Mouse (Mus musculus): ENCODE data around the gene Rab11fip4. TPM values are rescaled to one million over a fixed set of nuclear protein-coding genes. Genes with fewer than 3 reads are reported as not detected.

The Rab11fip4 gene
- total RNA-seq, 2 experiments from 2014 or later = 0.03 TPM; not detected in 1

GRCm38 (mm10) chr11:79613084-79613483, 22.1 kb downstream of the Rab11fip4 start:
- intact Hi-C loops (cut with DNase I) = no loop called here
- DNase-seq = no peak

DNA sequence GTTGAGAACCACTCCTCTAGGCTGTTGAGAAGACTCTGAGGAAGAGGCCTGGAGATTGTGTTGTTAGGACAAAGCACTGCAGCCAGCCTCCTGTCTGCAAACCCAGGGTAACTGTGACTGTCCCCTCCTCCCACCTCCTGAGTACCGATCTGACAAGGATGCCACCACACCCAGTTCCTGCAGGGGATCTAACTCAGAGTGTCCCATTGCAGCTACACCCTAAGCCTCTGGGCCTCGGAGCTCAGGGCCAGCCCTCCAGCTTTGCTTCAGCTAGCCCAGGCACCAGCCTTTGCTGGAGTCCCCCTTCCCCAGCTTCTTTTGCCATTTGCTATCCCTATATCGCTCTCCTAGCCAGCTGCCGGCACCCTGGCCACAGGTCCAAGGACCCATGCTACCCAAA, 22.7 kb downstream of the Rab11fip4 start:
- DNase-seq = no peak
- intact Hi-C loops (cut with DNase I) = no loop called here

DNA sequence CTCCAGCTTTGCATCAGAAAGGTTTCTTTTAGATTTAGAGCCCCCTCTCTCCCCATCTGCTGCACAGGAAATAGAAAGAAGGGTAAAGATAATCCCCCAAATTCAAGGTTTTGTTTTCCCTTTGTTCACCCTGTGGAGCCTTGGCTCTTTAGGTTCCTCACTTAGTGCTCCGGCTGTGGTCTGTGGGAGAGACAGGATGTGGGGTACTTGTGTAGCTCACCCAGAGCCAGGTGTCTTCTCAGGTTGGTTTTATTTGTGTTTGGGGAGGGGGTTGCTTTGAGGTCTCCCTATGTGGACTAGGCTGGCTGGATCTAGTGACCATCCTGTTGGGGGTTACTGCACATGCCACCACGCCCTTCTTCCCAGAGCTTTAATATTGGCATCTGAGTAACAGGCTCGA, 23.9 kb downstream of the Rab11fip4 start:
- intact Hi-C loops (cut with DNase I) = no loop called here
- no peak for DNase-seq

- intact Hi-C loops (cut with DNase I) = no loop called here
- DNase-seq = no peak
Measured at GRCm38 (mm10) chr11:79615871-79616270, 24.9 kb downstream of the Rab11fip4 start.

DNA sequence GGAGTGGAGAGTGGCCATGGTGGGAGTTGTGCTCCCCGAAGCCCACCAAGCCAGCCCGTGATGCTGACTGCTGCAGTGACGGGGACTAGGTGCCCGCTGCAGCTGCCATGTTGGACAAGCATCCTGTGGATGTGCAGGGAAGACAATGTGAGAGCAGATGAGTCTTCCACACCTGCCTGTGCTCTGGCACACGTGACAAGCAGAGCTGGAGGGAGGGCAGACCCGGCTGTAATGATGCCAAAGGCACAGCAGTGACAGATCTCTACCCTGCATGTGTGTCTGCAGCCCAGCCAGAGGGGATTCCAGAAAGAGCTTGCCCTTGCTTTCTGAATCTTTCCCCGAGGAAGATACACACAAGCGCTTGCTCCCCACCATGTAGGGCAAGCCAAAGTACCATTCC, 27.0 kb downstream of the Rab11fip4 start:
- intact Hi-C loops (cut with DNase I) = no loop called here
- no peak for DNase-seq

GRCm38 (mm10) chr11:79623029-79623428, 32.0 kb downstream of the Rab11fip4 start:
- no peak for DNase-seq
- intact Hi-C loops (cut with DNase I) = no loop called here

DNA sequence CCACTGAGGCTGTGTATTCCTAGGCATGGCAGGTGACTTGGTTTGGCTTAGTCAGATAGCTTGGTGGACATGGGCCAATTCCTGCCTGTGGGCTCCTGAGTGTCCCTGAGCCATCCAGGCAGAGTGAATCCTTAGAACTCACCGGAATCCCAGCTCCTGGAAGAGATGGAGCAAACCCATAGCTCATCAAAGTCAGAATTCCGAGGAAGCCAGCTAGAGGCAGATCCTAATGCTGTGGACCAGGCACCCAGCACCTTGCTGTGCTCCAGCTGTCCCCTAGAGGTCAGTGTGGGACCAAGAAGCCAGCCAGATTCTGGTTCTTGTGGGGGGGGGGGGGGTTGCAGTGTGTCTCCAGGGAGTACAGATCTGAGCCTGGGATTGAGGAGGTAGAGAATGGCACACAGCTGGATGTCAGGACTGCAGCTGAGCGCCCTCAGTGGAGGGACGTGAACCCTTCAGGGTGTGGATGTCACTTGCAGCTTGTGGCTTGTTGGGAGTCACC, 33.8 kb downstream of the Rab11fip4 start:
- peak; percentile 70 to 76 for DNase-seq
- intact Hi-C loops (cut with DNase I) = loop anchor here (1.0 kb wide), 2 partner anchors 61 to 295 kb away; no protein-coding TSS in a partner anchor

DNA sequence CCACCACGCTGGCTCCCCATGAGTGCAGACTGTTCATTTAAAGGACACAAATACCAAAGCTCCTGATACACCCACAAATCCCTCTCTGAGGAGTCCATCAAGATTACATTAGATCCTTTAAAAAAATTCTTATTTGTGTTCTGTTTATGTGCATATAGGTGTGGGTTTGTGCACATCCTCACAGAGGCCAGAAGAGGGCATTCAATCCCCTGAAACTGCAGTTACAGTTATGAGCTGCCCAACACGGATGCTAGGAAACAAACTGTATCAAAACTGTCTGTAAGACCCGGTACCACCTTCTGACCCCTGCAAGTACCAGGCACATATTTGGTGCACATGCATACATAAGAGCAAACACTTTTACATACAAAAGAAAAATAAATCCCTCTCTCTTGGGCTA, 37.7 kb downstream of the Rab11fip4 start:
- intact Hi-C loops (cut with DNase I) = no loop called here
- no peak for DNase-seq

DNA sequence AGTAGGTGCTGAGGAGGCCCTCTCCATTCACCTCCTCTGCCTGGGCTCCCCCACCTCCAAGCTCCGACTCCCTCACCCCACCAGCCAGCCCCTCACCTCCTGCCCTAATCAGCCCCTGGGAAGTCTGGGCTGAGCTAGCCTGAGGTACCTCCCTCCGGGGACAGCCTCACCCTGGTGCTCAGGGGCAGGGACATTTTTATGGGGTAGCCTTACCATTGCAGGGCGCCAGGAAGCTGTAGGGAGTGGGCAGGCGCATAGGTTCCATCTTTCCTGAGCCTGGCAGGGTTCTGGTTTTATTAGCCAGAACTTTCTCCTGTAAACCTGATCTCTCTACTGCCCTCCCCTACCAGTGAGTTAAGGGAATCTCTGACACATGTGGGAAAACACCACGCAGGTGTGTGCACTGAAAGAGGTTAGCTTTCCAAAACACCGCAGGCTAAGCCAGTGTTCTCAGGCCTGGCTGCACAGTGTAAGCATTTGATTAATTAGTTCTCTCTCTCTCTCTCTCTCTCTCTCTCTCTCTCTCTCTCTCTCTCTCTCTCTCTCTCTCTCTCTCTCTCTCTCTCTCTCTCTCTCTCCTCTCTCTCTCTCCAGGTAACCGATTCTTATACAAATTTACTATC, 38.9 kb downstream of the Rab11fip4 start:
- DNase-seq = no peak
- intact Hi-C loops (cut with DNase I) = no loop called here

GRCm38 (mm10) chr11:79630521-79630920, 39.5 kb downstream of the Rab11fip4 start:
- no peak for DNase-seq
- intact Hi-C loops (cut with DNase I) = no loop called here

- no peak for DNase-seq
- intact Hi-C loops (cut with DNase I) = no loop called here
Measured at GRCm38 (mm10) chr11:79633366-79633765, 42.4 kb downstream of the Rab11fip4 start.

GRCm38 (mm10) chr11:79635661-79636449, 44.8 kb downstream of the Rab11fip4 start:
- no peak for DNase-seq
- intact Hi-C loops (cut with DNase I) = no loop called here

- intact Hi-C loops (cut with DNase I) = no loop called here
- DNase-seq = no peak
Measured at GRCm38 (mm10) chr11:79636481-79636880, 45.5 kb downstream of the Rab11fip4 start.

- intact Hi-C loops (cut with DNase I) = no loop called here
- no peak for DNase-seq
Measured at GRCm38 (mm10) chr11:79638691-79639090, 47.7 kb downstream of the Rab11fip4 start.

DNA sequence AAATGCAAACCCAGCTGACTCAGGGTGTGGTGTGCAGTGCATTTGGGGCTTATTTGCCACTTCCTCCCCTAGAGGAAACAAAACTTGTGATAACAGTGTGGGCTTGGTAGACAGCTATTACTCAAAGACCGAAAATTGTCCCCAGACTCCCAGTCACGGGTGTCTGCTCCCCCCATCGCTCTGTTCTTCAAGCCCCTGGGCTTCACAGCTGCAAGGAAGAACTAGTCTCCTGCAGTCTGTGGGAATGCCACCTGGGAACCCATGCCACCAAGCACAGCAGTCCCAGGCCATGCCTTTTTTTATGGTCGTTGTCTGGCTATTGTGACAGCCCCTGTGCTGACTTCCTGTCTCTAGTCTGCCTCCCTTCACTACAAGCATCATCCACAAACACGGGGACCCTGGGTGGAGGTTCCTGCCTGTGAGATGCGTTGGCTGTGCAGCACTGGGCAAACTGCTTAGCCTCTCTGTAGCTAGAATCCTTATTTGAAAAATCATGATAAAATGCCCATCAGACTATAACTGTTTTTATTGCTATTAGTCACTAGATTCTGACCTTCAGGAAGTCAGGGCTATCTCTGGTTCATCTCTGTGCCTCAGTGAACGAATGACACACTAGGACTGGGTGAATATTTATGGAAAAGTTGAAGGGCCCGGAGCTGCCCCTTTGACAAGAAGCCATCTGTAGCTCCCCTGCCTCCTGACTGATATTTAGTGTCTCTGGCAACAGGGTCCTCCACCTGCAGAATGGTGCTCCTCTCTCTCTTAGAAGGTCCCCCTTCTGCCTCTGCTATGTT, 50.1 kb downstream of the Rab11fip4 start:
- intact Hi-C loops (cut with DNase I) = no loop called here

DNA sequence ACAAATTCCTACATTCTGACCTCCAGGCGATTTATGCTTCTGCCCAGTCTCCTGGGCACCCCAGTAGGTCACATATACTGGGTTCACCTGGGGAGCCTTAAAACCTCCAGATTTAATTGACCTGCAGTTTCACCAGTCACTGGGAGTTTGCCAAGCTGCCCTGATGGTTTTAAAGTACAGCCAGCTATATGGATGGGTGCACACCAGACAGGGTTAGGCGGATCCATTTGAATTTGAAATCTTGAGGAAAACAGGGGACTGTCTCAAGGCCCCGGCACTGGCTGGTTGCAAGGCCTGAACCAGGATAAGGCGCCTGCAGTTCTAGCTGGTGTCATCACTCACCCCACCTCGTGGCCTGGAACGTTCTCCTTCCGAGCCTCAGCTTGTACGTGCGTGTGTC, 52.7 kb downstream of the Rab11fip4 start:
- DNase-seq = no peak
- intact Hi-C loops (cut with DNase I) = no loop called here

More for the DNA sequence above, 50.1 kb downstream of the Rab11fip4 start:
- DNase-seq = no peak

- no peak for DNase-seq
- intact Hi-C loops (cut with DNase I) = no loop called here
Measured at GRCm38 (mm10) chr11:79644717-79645191, 53.7 kb downstream of the Rab11fip4 start.

DNA sequence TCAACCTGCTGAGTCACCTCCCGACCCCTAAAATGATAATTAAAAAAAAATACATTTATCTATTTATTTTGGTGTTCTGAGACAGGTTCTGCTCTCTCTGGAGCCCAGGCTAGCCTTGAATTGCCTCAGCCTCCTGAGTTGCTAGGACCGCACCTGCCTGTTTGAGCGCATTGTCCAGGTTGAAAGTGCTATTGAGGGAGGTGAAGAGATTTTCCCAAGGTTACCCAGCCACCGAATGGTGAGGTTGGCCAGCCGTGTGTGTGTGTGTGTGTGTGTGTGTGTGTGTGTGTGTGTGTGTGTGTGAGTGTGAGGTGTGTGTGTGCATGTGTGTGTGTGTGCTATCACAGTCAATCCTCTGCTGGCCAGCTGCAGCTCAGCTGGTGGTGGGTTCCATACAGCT, 55.0 kb downstream of the Rab11fip4 start:
- intact Hi-C loops (cut with DNase I) = no loop called here

GRCm38 (mm10) chr11:79646467-79647070, 55.6 kb downstream of the Rab11fip4 start:
- intact Hi-C loops (cut with DNase I) = no loop called here

More for the DNA sequence above, 55.0 kb downstream of the Rab11fip4 start:
- no peak for DNase-seq

GRCm38 (mm10) chr11:79647071-79647501, 56.1 kb downstream of the Rab11fip4 start:
- intact Hi-C loops (cut with DNase I) = no loop called here
- no peak for DNase-seq

More at GRCm38 (mm10) chr11:79646467-79647070, 55.6 kb downstream of the Rab11fip4 start:
- no peak for DNase-seq

Measured in heart, postnatal 36 days (tissue).